ENCODE assay signal across 8 mouse cellular contexts in genomic region chr7:16273081-16273765, GRCm38 (mm10). TPM values are rescaled to one million over a fixed set of nuclear protein-coding genes. Genes with fewer than 3 reads are reported as not detected.
DNase-seq lines count a peak whose midpoint lies in the region; ATAC-seq and TF ChIP-seq lines count a peak whose summit lies in the region.

Gene Inafm1, minus strand, starts transcription at chr7:16273617.

- no peaks in the 10 kb centered on the region for H3K9me3 ChIP-seq in lung, postnatal 0 days (ENCODE audit: low read length)

- H3K27me3 ChIP-seq in lung, postnatal 0 days (replicated peaks; ENCODE audit: insufficient read depth, low read length): no peaks in the 10 kb centered on the region

- DNase-seq in NIH3T3 (ENCODE audit: low read depth): peak; percentile 95
- DNase-seq in cerebellum, adult 9-10 months: peak; percentile 90
- DNase-seq in layer of hippocampus, postnatal 10 days (ENCODE audit: low spot score in 2 of 2): peak; percentile 83 to 88
- peak; percentile 98 for DNase-seq in lung, postnatal 0 days (ENCODE audit: low spot score)
- DNase-seq in ovary, postnatal 14 days (ENCODE audit: low spot score): peak; percentile 80
- DNase-seq in thymus, postnatal 25 days: peak; percentile 88

- no peak for TF ChIP-seq EP300 in lung, postnatal 0 days (IDR thresholded peaks at IDR 0.05)

- peaks cover 22% of the 10 kb centered on the region; the same call in 1 of the 2 replicates for H3K36me3 ChIP-seq in lung, postnatal 0 days (ENCODE audit: insufficient read depth, low read length)

- H3K27ac ChIP-seq in lung, postnatal 0 days (ENCODE audit: low read length): peak within 1 kb of the TSS; percentile 80

- H3K4me3 ChIP-seq in lung, postnatal 0 days (ENCODE audit: low read depth, low read length): peak within 1 kb of the TSS; percentile 69

- peak within 1 kb of the TSS; percentile 52 for H3K9ac ChIP-seq in lung, postnatal 0 days (replicated peaks; ENCODE audit: low read depth)

- ATAC-seq in frontal cortex, adult (ENCODE audit: low TSS enrichment): peak; percentile 45
- peak; percentile 67 to 74 for ATAC-seq in hematopoietic stem cell, adult 5-6 weeks (replicated peaks in 1 of 2; ENCODE audit: insufficient read depth in 1 of 2, low FRiP score in 2 of 2, low TSS enrichment in 1 of 2, low read depth in 1 of 2, poor library complexity in 2 of 2, severe bottlenecking in 2 of 2)
- ATAC-seq in lung, postnatal 0 days: peak; percentile 90

- peaks cover 15% of the 10 kb centered on the region; the same call in 1 of the 2 replicates for H3K4me1 ChIP-seq in lung, postnatal 0 days (ENCODE audit: insufficient read depth, low read depth, low read length)

- peak within 1 kb of the TSS; percentile 98 for H3K4me2 ChIP-seq in lung, postnatal 0 days (replicated peaks; ENCODE audit: low read depth, low read length)

- no peak for TF ChIP-seq CTCF in lung, postnatal 0 days (IDR thresholded peaks at IDR 0.05)

- 1% methylated on average over 29 of the region's 49 CpGs for WGBS in lung, postnatal 0 days

RNA-seq across cellular contexts. Expression of gene Inafm1, which starts in this region (rescaled TPM):
- total RNA-seq in hematopoietic stem cell, adult 5-6 weeks (2017): 14.0 and 14.3 TPM in 2 replicates
- 10 to 100 TPM; 35.4 to 35.8 TPM for total RNA-seq in layer of hippocampus, postnatal 10 days (2021)
- 18.9 and 20.1 TPM in 2 replicates for polyA plus RNA-seq in lung, postnatal 0 days (2015; fragmentation: Nextera tagmentation; extraction: Ambion mirVana)

Comparison
In these comparisons a context has a peak if more than half of its experiments do, and no peak if none do; other contexts are left out.
1. Peak in every context shown above with its lines: DNase-seq, ATAC-seq, H3K4me3 ChIP-seq and H3K27ac ChIP-seq.